Mouse (Mus musculus) kidney, adult 2 months (tissue): ENCODE measurements around the gene Dlgap1.

Experiments used
- CTCF ChIP-seq: fragments of 200-500 bp; conservative IDR thresholded peaks from 2 replicates; pipeline ENCODE4 v1.5.1; 2011; ENCODE audit warnings: low read depth, mild to moderate bottlenecking, control low read depth, low read length, moderate library complexity, mixed read lengths; ENCODE audit not compliant: insufficient read depth, insufficient read length
- POLR2A ChIP-seq: fragments of 200-500 bp; IDR thresholded peaks from one replicate; pipeline ENCODE4 v1.6.1; 2011; ENCODE audit warnings: low read depth, low read length, control low read depth

DNA sequence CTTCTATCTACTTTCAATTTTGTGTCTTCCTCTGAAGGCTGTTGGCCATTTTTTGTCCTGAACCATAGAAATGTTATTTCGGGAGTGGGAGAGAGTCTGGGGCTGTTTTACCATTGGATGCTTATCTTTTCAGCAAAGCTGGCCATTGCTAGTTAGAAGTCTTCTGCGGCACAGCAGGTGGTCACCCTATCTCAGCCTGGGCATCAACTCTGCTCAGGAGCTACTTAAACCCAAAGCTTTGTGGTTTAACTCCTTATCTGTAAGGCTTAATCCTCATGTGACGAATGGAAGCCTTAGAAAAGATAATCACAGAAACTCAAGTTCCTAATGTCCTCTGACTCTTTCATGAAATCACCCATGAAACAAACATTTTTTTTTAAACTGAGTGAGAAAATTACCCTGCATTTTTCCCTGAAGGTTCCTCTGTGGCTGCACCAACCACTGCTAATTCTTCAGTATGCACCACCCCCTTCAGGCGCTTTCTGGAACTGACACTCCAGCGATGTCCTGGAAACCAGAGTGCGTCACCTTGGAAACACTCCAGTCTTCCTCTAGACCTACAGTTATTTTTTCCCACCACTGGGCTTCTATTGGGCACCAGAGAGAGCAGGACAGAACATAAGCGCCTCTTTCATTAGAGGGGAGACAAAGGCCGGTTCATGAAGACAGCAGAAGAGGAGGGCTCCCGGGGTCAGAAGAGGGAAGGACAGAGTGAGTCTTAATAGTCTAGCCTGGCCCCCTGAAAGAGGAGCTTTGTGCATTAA lies 664.5 kb downstream of the Dlgap1 start:
- TF ChIP-seq POLR2A (no peak), CTCF (peak; percentile 71)
